Mouse (Mus musculus) heart, postnatal 0 days (tissue): ENCODE results near the gene Shroom1.

Experiments used
- CTCF ChIP-seq: IDR thresholded peaks from 2 replicates; pipeline ENCODE4 v1.5.1; 2016; ENCODE audit warnings: antibody characterized with exemption, control low read depth, low read depth
- EP300 ChIP-seq: IDR thresholded peaks from 2 replicates; pipeline ENCODE4 v1.6.1; 2016; ENCODE audit warnings: antibody characterized with exemption, low read depth

DNA sequence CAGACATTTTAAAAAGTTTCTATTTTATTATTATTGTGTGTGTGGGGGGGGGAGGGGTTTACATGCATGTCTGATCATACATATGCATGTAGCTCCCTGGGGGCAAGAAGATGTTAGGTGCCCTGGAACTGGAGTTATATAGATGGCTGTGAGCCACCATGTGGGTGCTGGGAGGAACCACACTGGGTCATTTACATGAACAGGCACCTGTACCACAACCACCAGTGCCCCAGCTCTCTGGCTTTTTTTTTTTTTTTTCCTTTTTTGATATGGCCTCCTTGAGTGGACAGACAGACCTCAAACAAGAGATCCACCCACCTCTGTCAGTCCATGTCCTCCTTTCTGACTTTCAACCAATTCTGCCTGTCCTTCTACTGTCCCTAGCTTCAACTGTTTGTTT, 27.8 kb upstream of the Shroom1 start:
- TF ChIP-seq CTCF (no peak), EP300 (no peak)
